Mouse (Mus musculus) heart, postnatal 0 days (tissue): ENCODE results near the gene Kremen2.

ENCODE experiments used
- CTCF ChIP-seq: IDR thresholded peaks from 2 replicates; pipeline ENCODE4 v1.5.1; 2016; ENCODE audit warnings: antibody characterized with exemption, control low read depth, low read depth
- EP300 ChIP-seq: IDR thresholded peaks from 2 replicates; pipeline ENCODE4 v1.6.1; 2016; ENCODE audit warnings: antibody characterized with exemption, low read depth

- TF ChIP-seq CTCF (no peak), EP300 (no peak)
Measured at GRCm38 (mm10) chr17:23704741-23705140, 40.9 kb downstream of the Kremen2 start.
